Mouse (Mus musculus) E14TG2a.4 (cell line): ENCODE results near the gene Cygb.

Experiments used
- CTCF ChIP-seq: conservative IDR thresholded peaks from 2 replicates; pipeline ENCODE4 v1.5.1; 2014; ENCODE audit warnings: low read length
- NANOG ChIP-seq: IDR thresholded peaks from 2 replicates; pipeline ENCODE4 v1.6.1; 2014; ENCODE audit warnings: borderline replicate concordance, low read length, mixed read lengths
- POU5F1 ChIP-seq: IDR thresholded peaks from 2 replicates; pipeline ENCODE4 v1.6.1; 2014; ENCODE audit warnings: low read length, borderline replicate concordance

DNA sequence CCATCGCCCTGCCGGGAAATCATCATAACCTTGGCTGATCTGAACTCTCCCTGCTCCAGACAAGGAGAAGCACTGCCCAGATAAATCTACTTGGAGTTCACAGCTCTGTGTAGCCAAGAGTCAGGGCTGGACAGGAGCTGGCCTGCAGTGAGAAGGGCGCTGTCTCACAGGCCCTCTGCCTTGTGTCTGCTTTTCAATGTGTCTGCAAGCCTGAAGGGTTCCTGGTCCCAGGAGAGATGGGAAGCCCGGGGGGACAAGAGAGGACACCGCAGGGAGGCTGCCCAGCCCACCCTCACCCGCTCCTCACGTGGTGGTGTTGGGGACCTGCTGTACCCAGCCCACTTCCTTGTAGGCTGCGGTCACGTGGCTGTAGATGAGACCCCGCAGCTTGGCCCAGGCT is 5.1 kb downstream of the Cygb start:
- no peak for TF ChIP-seq CTCF
- no peak for TF ChIP-seq NANOG
- no peak for TF ChIP-seq POU5F1
